Mouse (Mus musculus): ENCODE results near the gene Dhx8.

Dhx8 gene

GRCm38 (mm10) chr11:101733596-101733995, 877 bp downstream of the Dhx8 start:
- in situ Hi-C loops (cut with MboI, MseI), result loop anchor here (5.0 kb wide), 1 partner anchor 71 kb away; no protein-coding TSS in a partner anchor

DNA sequence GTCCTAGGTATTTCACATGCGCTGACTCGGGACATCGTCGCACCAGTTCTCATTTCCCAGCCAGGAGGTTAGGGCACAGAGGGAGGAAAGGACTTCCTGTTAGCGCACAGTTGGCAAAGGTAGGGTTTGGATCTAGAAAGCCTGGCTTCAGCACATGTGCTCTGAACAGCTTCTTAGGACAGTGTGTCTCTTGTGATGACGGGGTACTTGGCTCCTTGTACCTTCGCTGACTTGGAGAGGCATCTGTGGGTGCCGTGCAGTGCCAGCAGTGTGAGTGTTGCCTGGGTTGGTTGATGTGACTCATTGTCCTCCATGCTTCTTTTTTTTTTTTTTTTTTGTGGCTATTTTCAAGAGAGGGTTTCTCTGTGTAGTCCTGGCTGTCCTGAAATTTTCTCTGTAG, 23.9 kb downstream of the Dhx8 start:
- in situ Hi-C loops (cut with MboI, MseI), result loop anchor here (10.0 kb wide), 1 partner anchor 822 kb away; the partner anchor contains the start of gene Stat3

- in situ Hi-C loops (cut with MboI, MseI), result loop anchor here (10.0 kb wide), 1 partner anchor 823 kb away; the partner anchor contains the start of gene Stat3
Observed at GRCm38 (mm10) chr11:101757366-101757765, 24.6 kb downstream of the Dhx8 start.

GRCm38 (mm10) chr11:101758431-101758830, 25.7 kb downstream of the Dhx8 start:
- in situ Hi-C loops (cut with MboI, MseI), result loop anchor here (10.0 kb wide), 1 partner anchor 824 kb away; the partner anchor contains the start of gene Stat3

- in situ Hi-C loops (cut with MboI, MseI), result loop anchor here (10.0 kb wide), 1 partner anchor 825 kb away; the partner anchor contains the start of gene Stat3
Observed at GRCm38 (mm10) chr11:101759530-101759929, 26.8 kb downstream of the Dhx8 start.

DNA sequence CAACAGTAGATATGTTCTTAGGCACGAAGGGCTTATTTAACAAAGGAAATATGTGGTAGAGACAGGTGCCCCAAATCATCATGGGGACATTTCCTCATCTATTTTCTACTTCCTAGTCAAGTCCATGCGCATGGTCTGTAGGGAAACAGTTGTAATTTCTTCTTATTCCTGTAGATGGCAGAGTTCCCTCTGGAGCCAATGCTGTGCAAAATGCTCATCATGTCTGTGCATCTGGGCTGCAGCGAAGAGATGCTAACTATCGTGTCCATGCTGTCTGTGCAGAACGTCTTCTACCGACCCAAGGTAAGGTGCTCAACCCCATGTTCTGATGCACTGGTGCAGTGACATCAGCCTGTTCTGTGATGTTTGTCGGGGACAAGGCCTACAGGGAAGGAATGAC, 31.0 kb downstream of the Dhx8 start:
- in situ Hi-C loops (cut with MboI, MseI), result no loop called here

DNA sequence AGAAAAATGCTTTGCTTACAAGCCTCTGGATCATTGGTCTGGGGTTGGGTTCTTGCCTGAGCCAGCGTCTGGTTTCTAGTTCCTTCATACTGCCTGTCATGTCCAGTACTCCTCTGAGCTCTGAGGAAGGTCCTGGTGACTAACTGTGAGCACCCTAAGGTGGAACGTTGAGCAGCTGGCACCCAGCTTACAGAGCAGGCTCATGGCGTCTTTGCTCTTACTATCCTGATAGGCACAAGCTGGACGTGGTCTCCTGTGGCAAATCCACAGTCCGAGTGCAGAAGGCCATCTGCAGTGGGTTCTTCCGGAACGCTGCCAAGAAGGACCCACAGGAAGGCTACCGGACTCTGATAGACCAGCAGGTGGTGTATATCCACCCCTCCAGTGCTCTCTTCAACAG, 31.8 kb downstream of the Dhx8 start:
- in situ Hi-C loops (cut with MboI, MseI), result no loop called here

- in situ Hi-C loops (cut with MboI, MseI), result no loop called here
Observed at GRCm38 (mm10) chr11:101767326-101767725, 34.6 kb downstream of the Dhx8 start.

GRCm38 (mm10) chr11:101768721-101769120, 36.0 kb downstream of the Dhx8 start:
- in situ Hi-C loops (cut with MboI, MseI), result no loop called here

DNA sequence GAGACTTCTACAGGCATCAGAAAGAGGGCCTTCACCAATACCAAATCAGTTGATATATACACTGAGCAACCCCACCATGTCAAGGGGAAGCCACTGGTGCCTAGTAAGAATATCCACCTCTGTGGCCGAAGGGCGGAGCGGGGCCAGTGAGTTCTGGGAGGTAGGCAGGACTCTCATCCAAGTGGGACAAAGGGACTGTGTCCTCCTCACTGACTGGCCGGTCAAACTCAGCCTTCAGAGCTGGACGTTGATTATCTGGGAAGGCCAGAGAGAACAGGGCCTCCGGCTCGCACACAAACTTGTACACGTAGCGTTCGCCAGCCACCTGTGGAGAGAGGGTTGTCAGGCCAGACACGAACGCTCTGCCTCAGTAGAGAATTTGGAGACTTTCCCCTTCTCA, 37.5 kb downstream of the Dhx8 start:
- in situ Hi-C loops (cut with MboI, MseI), result no loop called here

GRCm38 (mm10) chr11:101772027-101772426, 39.3 kb downstream of the Dhx8 start:
- in situ Hi-C loops (cut with MboI, MseI), result no loop called here

DNA sequence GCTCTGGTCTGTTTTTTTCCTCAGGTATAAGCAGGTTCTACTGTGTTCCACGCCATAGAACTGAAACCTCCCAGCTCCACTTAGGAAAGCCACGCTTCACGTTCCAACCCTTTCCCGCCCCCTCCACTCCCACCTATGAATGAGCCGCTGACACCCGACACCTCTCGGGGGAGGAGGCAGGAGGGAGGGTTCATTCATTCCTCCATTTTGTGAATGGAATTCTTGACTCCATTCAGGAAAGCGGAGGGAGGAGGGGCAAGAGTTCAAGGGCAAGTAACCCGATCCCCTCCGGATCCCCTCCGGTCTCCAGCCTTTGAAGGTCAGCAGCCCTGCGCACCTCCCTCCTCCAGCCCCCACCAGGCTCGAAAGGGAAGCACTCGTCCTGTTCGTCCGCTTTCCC, 39.7 kb downstream of the Dhx8 start:
- in situ Hi-C loops (cut with MboI, MseI), result no loop called here

GRCm38 (mm10) chr11:101776846-101777245, 44.1 kb downstream of the Dhx8 start:
- in situ Hi-C loops (cut with MboI, MseI), result no loop called here

DNA sequence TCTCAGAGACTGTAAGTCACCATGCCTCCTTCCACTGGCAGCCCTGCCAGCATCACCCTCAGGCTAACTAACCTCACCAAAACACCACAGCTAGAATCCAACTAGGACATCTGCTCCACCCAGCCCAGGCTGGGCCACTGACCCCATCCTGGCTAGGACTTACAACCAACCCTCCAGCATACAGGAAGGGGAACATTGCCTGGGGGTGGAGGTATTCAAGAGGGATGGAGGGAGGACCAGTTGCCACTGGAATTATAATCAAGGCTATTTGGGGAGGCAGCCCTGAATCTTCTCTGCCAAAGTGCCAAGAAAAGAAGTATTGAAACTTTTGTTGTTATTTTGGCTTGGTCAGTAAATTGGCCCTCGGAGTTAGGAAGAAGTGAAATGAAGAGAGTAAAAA, 50.4 kb downstream of the Dhx8 start:
- in situ Hi-C loops (cut with MboI, MseI), result no loop called here

GRCm38 (mm10) chr11:101783584-101783983, 50.9 kb downstream of the Dhx8 start:
- in situ Hi-C loops (cut with MboI, MseI), result no loop called here

DNA sequence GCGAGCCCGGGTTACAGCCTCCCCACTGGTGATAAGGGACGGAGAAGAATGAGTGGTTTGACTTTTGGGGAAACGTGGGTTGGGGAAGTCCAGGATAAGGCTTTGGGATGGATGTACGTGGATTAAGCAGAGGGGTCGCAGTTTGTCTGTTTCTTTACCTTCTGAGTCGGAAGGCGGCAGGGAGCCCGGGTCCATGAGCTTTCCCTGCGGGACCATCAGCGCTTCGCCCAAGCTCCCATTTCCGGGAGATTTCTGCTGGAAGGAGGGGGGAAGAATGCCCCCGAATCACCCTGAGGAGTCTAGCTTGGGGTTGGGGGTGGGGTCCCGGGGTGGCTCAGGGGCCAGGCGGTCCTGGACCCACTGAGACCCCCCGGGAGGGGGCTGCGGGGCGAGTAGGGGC, 51.4 kb downstream of the Dhx8 start:
- in situ Hi-C loops (cut with MboI, MseI), result no loop called here

DNA sequence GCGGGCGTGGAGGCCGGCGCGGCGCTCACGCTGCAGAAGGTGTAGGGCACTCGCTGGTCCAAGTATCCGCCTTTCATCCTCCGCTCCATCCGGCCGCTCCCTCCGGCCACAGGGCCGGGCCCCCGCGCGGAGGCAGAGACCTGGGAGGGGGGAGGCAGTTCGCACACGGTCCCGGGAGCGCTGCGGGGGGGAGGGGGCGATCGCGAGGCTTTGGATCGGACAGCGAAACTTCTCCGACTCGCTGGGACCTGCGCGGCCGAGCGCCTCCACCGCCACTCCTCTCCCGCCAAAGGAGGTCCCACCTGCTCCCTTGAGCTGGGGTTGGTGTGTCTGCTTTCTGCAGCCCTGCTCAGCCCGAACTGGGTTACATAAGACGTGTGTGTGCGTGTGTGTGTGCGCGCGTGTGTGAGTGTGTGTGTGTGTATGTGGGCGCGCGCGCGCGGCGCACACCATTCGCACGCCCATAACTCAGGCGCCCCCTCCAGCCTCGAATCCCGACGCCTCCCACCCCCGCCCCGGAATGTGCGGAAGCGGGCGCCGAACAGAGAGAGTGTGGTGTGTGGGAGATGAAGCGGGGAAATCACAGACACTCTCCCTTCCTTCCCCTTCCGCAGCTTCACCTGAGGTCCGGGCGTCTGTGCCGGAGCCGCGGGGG, 51.9 kb downstream of the Dhx8 start:
- in situ Hi-C loops (cut with MboI, MseI), result no loop called here

- in situ Hi-C loops (cut with MboI, MseI), result no loop called here
Observed at GRCm38 (mm10) chr11:101785143-101785851, 52.6 kb downstream of the Dhx8 start, which contains the start of gene Etv4. Etv4 (minus strand) TSS chr11:101785371.

- in situ Hi-C loops (cut with MboI, MseI), result no loop called here
Observed at GRCm38 (mm10) chr11:101785852-101786205, 53.1 kb downstream of the Dhx8 start.

DNA sequence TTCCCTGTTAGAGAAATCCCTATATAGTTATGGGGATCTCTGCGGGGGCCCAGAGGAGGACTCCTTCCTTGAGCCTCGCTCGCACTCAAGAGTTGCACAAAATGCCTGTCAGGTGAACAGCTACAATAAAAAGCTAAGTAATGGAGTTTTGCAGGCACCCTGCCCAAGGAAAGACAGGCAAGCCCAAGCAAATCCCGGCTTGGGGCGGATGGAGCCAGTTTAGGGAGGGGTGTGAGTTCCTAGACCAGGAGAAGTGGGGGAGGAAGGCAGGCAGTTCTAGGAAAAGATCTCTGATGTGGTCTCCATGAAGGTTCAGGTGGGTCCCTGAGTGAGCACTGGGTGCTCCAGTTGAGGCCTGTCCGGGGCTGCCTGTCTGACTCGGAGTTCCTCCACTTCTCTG, 53.9 kb downstream of the Dhx8 start:
- in situ Hi-C loops (cut with MboI, MseI), result no loop called here

- in situ Hi-C loops (cut with MboI, MseI), result no loop called here
Observed at GRCm38 (mm10) chr11:101787432-101787831, 54.7 kb downstream of the Dhx8 start.

DNA sequence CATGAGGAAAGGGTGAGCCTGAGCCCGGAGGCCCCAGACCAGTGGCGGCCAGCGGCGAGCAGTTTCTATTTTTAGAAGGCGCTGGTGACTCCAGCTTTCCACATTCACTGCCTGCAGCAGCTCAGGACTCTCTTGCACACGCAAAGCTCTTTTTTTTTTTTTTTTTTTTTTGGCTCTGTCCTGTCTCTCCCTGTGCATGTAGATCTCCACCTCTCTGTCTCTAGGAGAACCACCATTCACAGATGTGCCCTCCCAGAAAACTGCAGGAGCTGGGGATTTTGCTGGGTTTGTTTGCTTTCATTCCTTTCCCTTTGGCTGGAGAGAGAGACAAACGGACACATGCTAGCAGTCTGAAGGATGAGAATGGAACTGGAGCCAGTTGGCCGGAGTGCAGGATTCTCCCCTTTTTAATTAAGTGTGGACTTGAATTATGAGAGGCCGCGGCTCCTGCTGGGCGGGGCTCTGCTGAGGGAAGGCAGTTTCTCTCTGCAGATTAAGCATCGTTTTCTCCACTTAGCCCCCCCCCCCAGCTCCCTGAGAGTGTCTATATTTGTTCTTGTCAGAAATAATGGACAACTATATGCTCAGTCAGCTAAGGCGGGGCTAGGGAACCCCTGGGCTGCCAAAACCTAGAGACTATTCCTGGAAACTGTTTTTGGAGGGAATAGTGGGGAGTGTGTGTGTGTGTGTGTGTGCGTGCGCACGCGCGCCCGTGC, 58.2 kb downstream of the Dhx8 start:
- in situ Hi-C loops (cut with MboI, MseI), result no loop called here
